Mouse (Mus musculus): ENCODE results near the gene Opn1mw.

DNA sequence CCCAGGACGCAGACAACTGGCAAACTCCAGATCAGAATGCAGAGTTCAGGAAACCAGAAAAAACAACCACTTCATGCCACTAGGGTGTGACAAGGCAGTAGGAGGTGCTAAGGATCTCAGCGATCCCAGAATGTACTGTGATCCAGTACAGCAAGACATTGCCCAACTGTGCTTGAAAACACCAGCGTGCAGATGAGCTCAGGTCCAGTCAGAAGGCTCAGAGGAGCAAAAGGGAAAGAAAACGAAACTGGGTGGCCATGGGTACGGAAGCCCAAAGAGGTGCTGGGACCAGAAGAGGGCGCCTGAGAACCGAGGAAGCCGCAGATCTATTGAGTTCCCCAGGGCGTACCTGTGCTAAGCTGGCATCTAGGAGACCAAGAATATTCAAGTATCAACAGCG lies 11.8 kb upstream of the Opn1mw start:
- TF ChIP-seq POLR2A (IDR thresholded peaks at IDR 0.05; ENCODE audit: insufficient read length, low read depth) = no peak
- TF ChIP-seq E2F4 (IDR thresholded peaks at IDR 0.05; ENCODE audit: insufficient read depth) = no peak
- TF ChIP-seq MYOD1 (IDR thresholded peaks at IDR 0.05; ENCODE audit: control insufficient read depth in 1 of 3, insufficient read length in 2 of 3, low read depth in 2 of 3) = no peak
- no peak for TF ChIP-seq REST (IDR thresholded peaks at IDR 0.05; ENCODE audit: insufficient read depth, insufficient read length)
- TF ChIP-seq CEBPB (IDR thresholded peaks at IDR 0.05; ENCODE audit: insufficient read depth, poor library complexity, severe bottlenecking) = no peak
- TF ChIP-seq MAX (IDR thresholded peaks at IDR 0.05; ENCODE audit: low read depth) = no peak
- TF ChIP-seq USF1 (IDR thresholded peaks at IDR 0.05; ENCODE audit: low read depth) = no peak
- TF ChIP-seq MYOG (IDR thresholded peaks at IDR 0.05; ENCODE audit: control insufficient read depth in 1 of 3, insufficient read depth in 1 of 3, insufficient read length in 2 of 3, low read depth in 2 of 3) = no peak
- no peak for TF ChIP-seq TCF3 (IDR thresholded peaks at IDR 0.05; ENCODE audit: insufficient read length, low read depth)
- TF ChIP-seq TCF12 (IDR thresholded peaks at IDR 0.05; ENCODE audit: insufficient read depth, poor library complexity, severe bottlenecking) = no peak
